Mouse (Mus musculus): ENCODE measurements at regions not wholly inside any gene's neighbourhood (a gene's known extent, or its start where the extent isn't known, plus 50 kb on each side); places are given as distances from the start of the nearest gene placed in this dataset.

GRCm38 (mm10) chr14:71967646-71968045 lies 524.0 kb downstream of the Gm9195 start:
- TF ChIP-seq EP300 (IDR thresholded peaks at IDR 0.05; ENCODE audit: low read length) (no peak), CTCF (conservative IDR thresholded peaks at IDR 0.05 in 1 of 2, IDR thresholded peaks at IDR 0.05 in 1 of 2; ENCODE audit: low read depth in 2 of 2, low read length in 2 of 2) (no peak), MYC (IDR thresholded peaks at IDR 0.05; ENCODE audit: low read depth, low read length) (no peak), ELF1 (IDR thresholded peaks at IDR 0.05; ENCODE audit: low read depth, low read length) (no peak), POLR2AphosphoS2 (IDR thresholded peaks at IDR 0.05; ENCODE audit: low read depth, low read length) (no peak), ETS1 (conservative IDR thresholded peaks at IDR 0.05; ENCODE audit: low read depth, low read length) (no peak), E2F4 (IDR thresholded peaks at IDR 0.05; ENCODE audit: insufficient replicate concordance, low read depth, low read length) (no peak), CHD1 (IDR thresholded peaks at IDR 0.05; ENCODE audit: low read depth, low read length) (no peak), MAX (IDR thresholded peaks at IDR 0.05; ENCODE audit: low read length) (no peak), ZNF384 (IDR thresholded peaks at IDR 0.05; ENCODE audit: low read depth, low read length) (no peak), JUN (IDR thresholded peaks at IDR 0.05; ENCODE audit: insufficient read depth, low read depth, low read length) (no peak)
